Mouse (Mus musculus) lung, postnatal 0 days (tissue): ENCODE measurements around the gene Prr3.

Experiments
- CTCF ChIP-seq: IDR thresholded peaks from 2 replicates; pipeline ENCODE4 v1.5.1; 2016; ENCODE audit warnings: antibody characterized with exemption, mild to moderate bottlenecking
- EP300 ChIP-seq: IDR thresholded peaks from 2 replicates; pipeline ENCODE4 v1.6.1; 2016; ENCODE audit warnings: antibody characterized with exemption, mild to moderate bottlenecking, control low read depth

GRCm38 (mm10) chr17:35922566-35922965 is 57.5 kb downstream of the Prr3 start:
- TF ChIP-seq CTCF = no peak
- no peak for TF ChIP-seq EP300
